Mouse (Mus musculus): Measurements from ENCODE around the gene Creb3l1. TPM values are rescaled to one million over a fixed set of nuclear protein-coding genes. Genes with fewer than 3 reads are reported as not detected.
A peak's percentile ranks its signal among the peaks of the same experiment; 100 is the strongest.

The Creb3l1 gene
- polyA plus RNA-seq, 1 experiment: 4.5 TPM

DNA sequence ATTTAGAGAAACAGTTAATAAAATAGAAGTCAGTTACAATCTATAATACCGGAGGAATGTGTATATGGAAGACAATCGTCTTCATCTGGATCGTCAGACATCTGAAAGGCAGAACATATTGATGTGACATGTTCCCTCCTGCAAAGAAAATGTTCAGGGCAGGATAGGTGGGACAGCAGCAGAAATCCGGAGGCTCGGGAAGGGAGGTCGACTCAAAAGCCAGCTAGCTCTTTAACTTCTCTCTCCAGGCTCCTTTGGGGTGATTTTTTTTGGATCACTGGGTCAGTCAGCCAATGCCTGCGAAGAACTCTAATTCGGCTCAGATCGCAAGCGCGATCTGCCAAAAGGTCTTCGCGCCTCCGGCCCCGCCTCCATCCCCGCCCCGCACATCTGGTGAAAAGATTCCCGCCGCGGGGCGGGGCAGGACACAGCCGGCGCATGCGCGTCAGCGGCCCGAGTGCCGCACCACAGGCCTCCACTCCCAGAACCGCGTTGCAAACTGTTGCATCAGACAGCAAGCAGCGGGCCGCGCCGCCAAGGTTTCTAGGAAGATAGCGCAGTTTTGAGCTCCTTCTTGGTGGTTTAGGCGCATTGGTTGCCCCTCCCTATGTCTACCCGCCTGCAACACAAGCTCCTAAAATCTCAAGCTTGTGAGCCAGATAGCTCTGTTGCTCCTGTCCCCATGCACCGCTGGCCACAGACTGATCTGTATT, 31.0 kb upstream of the Creb3l1 start:
- H3K27ac ChIP-seq (replicated peaks; ENCODE audit: low read depth, low read length): peak overlapping the region; percentile 83
- H3K4me3 ChIP-seq (ENCODE audit: insufficient read depth, low read depth, low read length): peak overlapping the region; percentile 50
- no peaks in the 10 kb centered on the region; the same call in 1 of the 2 replicates for H3K4me1 ChIP-seq (ENCODE audit: control insufficient read depth, insufficient read depth, insufficient read length, low read length)

DNA sequence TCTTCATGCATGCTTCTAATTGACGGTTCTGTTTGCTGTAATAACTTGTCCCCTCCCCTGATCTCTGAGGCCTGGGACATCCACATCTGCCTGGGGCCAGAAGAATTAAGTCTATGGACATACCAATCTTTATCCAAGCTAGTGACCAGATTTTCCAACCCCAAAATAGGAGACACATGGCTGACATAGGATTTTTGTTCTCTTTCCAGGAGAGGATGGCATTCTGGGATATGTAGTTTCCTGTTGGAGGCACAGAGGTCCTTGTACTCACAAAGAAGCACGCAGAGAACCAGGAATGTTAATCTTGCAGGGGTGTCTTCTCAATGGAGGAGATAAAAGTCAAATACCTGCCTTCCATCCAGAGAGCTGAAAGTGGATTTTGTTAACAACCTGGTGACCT, 28.5 kb upstream of the Creb3l1 start:
- Histone ChIP-seq H3K4me3 (ENCODE audit: insufficient read depth, low read depth, low read length) (no peak overlapping the region), H3K27ac (replicated peaks; ENCODE audit: low read depth, low read length) (no peak overlapping the region), H3K4me1 (ENCODE audit: control insufficient read depth, insufficient read depth, insufficient read length, low read length) (no peaks in the 10 kb centered on the region; the same call in 1 of the 2 replicates)

DNA sequence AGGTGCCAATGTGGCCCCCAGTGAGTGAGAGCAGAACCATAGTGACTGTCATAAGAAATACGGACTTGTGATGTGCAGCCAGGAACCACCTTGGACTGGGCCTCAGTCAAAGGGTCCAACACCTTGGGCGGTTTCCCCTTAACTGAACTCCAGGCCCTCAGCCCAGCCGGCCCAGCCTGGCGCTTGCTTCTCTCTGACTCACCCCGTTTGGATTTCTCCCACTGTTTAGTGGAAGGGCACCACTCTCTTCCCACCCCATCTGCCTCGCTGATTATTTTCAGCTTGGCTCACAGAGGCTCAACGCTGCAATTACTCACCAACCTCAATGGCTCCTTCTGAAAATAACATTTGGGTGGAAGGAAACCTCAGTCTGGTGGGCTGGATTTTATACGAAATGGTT, 27.9 kb upstream of the Creb3l1 start:
- no peaks in the 10 kb centered on the region; the same call in 1 of the 2 replicates for H3K4me1 ChIP-seq (ENCODE audit: control insufficient read depth, insufficient read depth, insufficient read length, low read length)
- H3K27ac ChIP-seq (replicated peaks; ENCODE audit: low read depth, low read length): no peak overlapping the region
- no peak overlapping the region for H3K4me3 ChIP-seq (ENCODE audit: insufficient read depth, low read depth, low read length)

DNA sequence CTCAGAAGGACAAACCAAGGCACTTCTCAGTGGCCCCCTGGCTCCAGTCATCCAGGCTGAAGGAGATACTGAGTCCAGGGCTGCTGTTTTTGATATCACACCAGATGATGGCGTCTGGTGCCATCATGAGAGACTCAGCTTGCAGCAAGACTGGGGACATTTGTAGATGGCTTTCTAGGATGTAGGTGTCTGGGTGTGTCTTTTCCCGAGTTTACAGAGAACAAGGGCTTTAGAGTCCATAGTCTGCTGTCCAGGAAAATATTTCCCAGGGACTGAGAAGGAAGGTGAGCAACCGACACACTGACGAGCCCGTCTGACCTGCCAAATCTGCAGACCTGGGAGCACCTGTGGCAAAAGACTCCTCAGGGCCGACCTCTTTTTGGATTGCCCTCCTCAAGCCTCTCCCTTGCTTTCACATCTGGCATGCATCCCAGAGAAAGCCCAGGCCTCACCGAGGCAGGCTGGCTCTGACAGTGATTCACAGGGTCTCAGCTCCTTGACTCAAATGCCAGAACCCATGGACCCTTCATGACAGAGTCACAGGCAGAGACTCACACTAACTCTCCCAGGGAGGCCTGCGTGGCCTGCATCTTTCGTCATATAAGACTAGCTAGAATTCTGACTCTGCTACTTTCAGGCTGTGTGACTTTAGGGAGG, 23.9 kb upstream of the Creb3l1 start:
- no peak overlapping the region for H3K27ac ChIP-seq (replicated peaks; ENCODE audit: low read depth, low read length)
- H3K4me1 ChIP-seq (ENCODE audit: control insufficient read depth, insufficient read depth, insufficient read length, low read length): no peaks in the 10 kb centered on the region
- no peak overlapping the region for H3K4me3 ChIP-seq (ENCODE audit: insufficient read depth, low read depth, low read length)

DNA sequence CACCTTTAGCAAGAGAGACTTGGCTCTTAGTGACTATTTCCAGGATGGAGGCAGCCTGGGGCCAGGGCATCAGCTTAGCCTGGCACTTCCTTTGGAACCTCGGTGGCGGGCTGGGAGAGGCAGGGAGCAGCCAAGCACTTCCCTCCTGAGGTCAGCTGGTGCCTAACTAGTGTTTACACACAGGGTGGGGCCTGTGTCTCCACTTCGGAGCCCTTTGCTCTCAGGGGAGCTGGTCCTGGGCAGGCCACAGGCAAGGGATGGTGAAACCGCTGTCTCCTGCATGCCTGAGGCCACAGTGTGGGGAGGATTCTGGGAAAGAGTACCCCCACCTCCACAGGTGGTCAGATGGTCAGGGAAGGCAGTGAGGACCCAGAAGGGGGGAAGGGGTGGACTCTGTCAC, 23.3 kb upstream of the Creb3l1 start:
- Histone ChIP-seq H3K27ac (replicated peaks; ENCODE audit: low read depth, low read length) (no peak overlapping the region), H3K4me1 (ENCODE audit: control insufficient read depth, insufficient read depth, insufficient read length, low read length) (no peaks in the 10 kb centered on the region), H3K4me3 (ENCODE audit: insufficient read depth, low read depth, low read length) (no peak overlapping the region)

DNA sequence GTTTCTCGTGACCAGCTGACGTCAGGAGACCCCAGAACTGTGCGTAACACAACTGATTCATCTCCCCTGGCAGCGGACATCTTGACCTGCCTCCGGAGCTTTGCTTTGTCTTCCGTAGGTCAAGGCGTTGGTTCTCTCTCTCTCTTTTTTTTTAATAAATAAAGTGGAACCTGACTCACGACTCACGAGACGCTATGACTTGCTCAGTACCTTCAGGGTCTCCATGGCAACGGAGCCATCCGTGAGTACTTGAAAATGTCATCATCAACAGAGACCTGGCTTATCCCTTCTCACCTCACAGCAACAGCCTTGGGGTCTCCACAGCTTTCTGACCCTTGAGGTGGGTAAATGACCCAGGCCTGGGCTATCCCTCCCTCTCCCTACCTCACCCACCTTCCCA, 19.0 kb upstream of the Creb3l1 start:
- H3K4me3 ChIP-seq (ENCODE audit: insufficient read depth, low read depth, low read length): no peak overlapping the region
- H3K4me1 ChIP-seq (ENCODE audit: control insufficient read depth, insufficient read depth, insufficient read length, low read length): no peaks in the 10 kb centered on the region
- no peak overlapping the region for H3K27ac ChIP-seq (replicated peaks; ENCODE audit: low read depth, low read length)

DNA sequence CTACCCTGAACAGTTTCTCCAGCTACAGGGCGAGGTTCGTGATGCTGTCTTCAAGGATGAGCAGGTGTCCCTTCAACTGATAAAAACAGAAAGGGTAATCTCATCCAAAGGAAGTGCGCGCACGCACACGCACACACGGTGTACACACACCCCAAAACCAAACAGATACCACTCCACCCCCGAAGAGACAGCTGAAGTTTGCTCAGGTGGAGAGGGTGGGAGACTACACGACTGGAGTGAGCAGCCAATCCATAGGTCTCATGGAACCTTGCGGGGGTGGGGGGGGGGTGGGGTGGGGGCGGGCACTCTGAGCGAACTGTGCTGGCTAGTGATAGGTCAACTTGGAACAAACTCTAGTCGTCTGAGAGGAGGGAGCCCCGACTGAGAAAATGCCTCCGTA, 17.2 kb upstream of the Creb3l1 start:
- Histone ChIP-seq H3K27ac (replicated peaks; ENCODE audit: low read depth, low read length) (no peak overlapping the region), H3K4me3 (ENCODE audit: insufficient read depth, low read depth, low read length) (no peak overlapping the region), H3K4me1 (ENCODE audit: control insufficient read depth, insufficient read depth, insufficient read length, low read length) (no peaks in the 10 kb centered on the region)

DNA sequence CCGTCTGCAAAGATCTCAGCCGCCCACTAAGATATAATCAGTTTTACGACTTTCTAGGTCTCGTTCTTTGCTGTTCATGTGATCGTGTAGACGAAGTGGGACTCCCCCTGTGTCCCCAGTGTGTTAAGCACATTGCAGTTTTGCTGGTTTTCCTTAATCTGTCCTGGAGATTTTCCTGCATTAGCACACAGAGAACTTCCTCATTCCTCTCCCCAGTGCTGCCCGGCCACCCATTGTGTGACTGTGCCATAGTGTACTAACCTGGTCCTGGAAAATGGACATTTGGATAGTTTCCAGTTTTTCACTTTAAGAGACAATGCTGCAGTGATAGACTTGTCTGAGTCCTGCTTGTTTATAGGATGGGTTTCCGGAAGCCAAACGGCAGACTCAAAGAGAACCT, 10.0 kb upstream of the Creb3l1 start:
- Histone ChIP-seq H3K4me1 (ENCODE audit: control insufficient read depth, insufficient read depth, insufficient read length, low read length) (no peaks in the 10 kb centered on the region), H3K4me3 (ENCODE audit: insufficient read depth, low read depth, low read length) (no peak overlapping the region), H3K27ac (replicated peaks; ENCODE audit: low read depth, low read length) (no peak overlapping the region)

DNA sequence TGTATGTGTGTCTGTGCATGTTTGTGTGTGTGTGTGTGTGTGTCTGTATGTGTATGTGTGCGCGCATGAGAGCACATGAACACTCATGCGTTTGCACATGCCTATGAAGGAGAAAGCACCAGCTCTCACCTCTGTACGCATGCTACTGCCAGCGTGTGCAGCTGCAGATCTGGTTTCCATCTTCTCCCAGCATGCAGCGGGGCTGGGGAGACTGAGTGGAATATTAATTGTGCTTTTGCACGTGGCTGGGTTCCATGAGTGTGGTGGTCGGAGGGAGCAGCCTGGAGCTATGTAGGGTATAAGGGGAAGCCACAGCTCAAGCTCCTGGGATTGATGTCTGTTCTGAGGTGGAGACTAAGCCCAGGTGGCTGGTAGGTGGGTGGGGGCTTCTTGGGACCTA, 6.3 kb upstream of the Creb3l1 start:
- Histone ChIP-seq H3K27ac (replicated peaks; ENCODE audit: low read depth, low read length) (no peak overlapping the region), H3K4me3 (ENCODE audit: insufficient read depth, low read depth, low read length) (no peak overlapping the region), H3K4me1 (ENCODE audit: control insufficient read depth, insufficient read depth, insufficient read length, low read length) (no peaks in the 10 kb centered on the region)

DNA sequence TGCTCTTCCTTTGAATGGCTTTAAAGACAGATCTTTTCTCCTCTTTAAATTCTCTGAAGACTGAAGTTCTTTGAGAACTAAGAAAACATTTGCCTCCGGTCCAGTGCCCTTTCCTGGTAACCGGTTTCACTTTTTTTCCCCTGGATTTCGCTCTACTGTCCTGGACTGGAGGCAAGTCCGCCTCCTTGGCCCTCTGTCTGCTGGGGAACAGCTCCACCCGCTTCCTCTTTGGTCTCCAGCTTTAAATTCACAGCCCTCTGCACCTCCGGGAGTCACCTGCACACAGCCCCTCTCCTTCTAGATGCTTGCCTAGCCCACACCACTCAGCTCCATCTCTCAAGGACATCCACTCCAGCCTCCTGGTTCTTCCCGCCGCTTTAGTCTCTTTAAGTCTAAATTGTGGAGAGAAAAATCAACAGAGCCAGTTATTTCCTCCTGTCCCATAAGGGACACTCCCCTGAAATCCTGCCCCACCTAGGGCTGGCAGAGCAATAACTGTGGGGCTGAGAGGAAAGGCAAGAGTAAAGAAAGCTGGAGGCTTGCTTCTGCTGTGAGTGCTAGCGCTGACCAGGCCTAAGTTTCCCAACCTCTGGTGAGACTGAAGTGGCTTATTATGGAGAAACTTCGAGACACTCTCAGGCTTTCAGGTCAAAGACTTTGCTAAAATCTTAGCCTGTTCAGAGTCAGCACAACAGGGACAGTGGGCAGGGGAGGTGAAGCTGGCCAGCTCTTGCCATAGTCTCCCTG, 5.3 kb upstream of the Creb3l1 start:
- Histone ChIP-seq H3K4me3 (ENCODE audit: insufficient read depth, low read depth, low read length) (no peak overlapping the region), H3K27ac (replicated peaks; ENCODE audit: low read depth, low read length) (no peak overlapping the region), H3K4me1 (ENCODE audit: control insufficient read depth, insufficient read depth, insufficient read length, low read length) (no peaks in the 10 kb centered on the region)

DNA sequence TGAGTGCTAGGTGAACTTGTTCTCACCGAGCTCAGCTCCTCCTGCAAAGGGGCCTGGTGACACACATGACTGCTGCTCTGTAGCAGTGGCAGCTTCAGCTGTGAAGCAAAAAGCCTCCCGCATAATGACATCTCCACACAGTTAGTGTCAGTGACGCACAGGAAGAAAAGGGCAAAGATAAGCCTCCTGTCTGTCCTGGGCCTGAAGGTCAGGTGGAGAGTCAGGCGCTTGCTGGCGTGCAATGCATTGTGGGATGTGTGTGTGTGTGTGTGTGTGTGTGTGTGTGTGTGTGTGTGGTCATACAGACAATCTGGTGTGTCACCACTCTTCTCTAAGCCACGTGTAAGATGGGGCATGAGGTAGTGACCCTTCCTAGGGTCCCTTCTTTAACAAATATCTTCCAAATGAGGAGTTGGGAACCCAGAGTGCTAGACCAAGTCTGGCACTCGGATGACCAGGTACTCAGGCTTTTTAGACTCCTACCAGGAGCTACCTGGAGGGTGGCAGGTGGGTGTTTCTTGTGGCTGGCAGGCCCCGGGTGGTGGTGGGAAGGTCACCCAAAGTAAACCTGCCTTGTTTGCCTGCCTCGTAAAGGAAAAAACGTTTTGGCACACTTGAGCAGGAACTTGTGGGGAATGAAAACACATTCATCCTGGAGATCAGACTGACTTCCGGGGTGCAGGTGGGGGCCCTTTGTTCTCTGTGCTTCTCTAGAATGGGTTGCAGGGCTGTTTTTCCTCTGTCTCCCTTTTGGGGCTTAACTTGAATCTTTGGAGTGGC, 3.7 kb upstream of the Creb3l1 start:
- H3K27ac ChIP-seq (replicated peaks; ENCODE audit: low read depth, low read length): no peak overlapping the region

DNA sequence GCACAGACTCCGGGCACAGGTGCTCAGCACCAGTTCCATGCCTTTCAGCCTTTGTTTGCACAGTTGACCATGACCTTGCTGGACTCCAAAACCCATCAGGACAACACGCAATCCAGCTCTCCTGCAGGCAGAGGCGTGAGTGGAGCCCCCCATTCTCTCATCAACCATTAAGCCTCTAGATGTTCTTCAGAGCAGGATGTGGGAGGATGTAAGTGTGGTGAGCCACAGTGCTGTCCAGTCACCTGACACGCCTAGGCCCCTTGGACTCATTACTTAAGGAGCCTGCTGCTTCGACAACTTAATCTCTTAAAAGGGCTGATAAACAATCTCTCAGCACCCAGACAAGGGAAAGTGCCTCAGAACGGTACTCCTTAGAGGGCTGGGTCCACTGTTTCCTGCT, 1.7 kb upstream of the Creb3l1 start:
- H3K4me1 ChIP-seq (ENCODE audit: control insufficient read depth, insufficient read depth, insufficient read length, low read length): 0 out of 2 replicates have a peak, but pooled peaks cover 3% of the 10 kb centered on the region
- no peak overlapping the region for H3K27ac ChIP-seq (replicated peaks; ENCODE audit: low read depth, low read length)

More for the DNA sequence above, 3.7 kb upstream of the Creb3l1 start:
- H3K4me1 ChIP-seq (ENCODE audit: control insufficient read depth, insufficient read depth, insufficient read length, low read length): no peaks in the 10 kb centered on the region
- H3K4me3 ChIP-seq (ENCODE audit: insufficient read depth, low read depth, low read length): no peak overlapping the region

DNA sequence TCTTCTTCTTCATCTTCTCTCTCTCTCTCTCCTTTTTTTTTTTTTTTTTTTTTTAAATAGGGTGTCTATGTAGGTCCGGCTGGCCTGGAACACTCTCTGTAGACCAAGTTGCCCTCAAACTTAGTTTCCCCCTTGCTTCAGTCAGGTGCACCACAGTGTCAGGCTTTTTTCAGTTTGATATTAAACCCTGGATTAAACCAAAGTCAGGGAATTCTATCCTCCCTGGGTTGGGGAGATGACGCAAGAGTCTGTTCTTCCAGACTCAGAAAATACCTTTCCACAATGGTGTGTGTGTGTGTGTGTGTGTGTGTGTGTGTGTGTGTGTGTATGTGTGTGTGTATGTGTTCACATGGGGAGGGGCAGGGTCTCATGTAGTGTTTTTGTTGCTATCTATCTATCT, 900 bp upstream of the Creb3l1 start:
- H3K27ac ChIP-seq (replicated peaks; ENCODE audit: low read depth, low read length): no peak overlapping the region
- 0 out of 2 replicates have a peak, but pooled peaks cover 3% of the 10 kb centered on the region for H3K4me1 ChIP-seq (ENCODE audit: control insufficient read depth, insufficient read depth, insufficient read length, low read length)
- H3K4me3 ChIP-seq (ENCODE audit: insufficient read depth, low read depth, low read length): no peak overlapping the region

More for the DNA sequence above, 1.7 kb upstream of the Creb3l1 start:
- H3K4me3 ChIP-seq (ENCODE audit: insufficient read depth, low read depth, low read length): no peak overlapping the region

DNA sequence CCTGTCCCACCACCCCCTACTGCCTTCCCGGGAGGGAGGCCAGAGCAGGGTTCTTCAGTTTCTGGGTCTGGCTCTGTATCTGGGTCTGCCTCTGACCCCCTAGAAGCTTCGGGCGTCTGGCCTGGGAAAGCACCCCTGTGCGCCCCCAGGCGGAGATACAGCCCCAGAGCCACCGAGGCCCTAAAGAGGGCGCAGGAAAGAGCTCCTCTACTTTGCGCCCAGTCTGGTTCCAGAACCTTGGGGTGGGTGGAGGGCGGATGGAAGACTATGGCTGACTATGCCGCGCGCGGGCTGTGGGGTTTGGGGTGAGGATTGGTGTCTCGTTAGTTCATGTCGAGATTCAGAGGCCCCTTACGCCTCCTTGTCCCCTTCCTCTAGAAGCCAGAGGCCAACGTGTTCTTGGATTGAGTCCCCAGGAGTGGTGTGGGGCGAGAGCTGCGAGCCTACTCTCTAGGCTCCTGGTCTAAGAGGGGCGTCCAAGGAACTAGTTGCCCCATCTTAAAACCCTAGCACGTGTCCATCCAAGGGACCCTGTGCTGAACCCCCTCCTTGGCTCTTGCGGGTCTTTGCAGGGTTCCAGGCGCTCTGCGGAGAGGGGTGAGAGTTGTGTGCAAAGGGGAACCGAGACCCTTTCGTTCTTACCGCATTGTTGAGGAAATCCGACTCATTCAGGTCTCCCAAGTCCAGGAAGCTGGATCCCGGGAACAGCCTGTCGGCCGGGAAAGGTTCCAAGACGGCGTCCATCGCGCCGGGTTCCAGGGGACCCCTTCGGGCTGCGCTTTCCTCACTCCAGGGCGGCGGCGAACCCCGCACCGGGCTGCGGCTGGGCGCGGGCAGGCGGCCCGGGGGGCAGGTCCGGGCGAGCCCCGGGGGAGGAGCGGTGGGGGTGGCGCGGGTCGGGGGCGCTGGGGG, 684 bp downstream of the Creb3l1 start:
- H3K27ac ChIP-seq (replicated peaks; ENCODE audit: low read depth, low read length): no peak overlapping the region
- 0 out of 2 replicates have a peak, but pooled peaks cover 3% of the 10 kb centered on the region for H3K4me1 ChIP-seq (ENCODE audit: control insufficient read depth, insufficient read depth, insufficient read length, low read length)
- H3K4me3 ChIP-seq (ENCODE audit: insufficient read depth, low read depth, low read length): peak overlapping the region; percentile 75
